Mouse (Mus musculus) embryonic fibroblast, embryonic 13.5 days (primary cell): ENCODE data around the gene Oasl2.

ENCODE experiments used
- CTCF ChIP-seq: IDR thresholded peaks from 2 replicates; pipeline ENCODE4 v1.5.1; 2011; ENCODE audit warnings: mild to moderate bottlenecking, control low read depth, low read length, moderate library complexity, borderline replicate concordance; ENCODE audit not compliant: insufficient read depth
- POLR2A ChIP-seq: IDR thresholded peaks from 2 replicates; pipeline ENCODE4 v1.6.1; 2011; ENCODE audit warnings: low read depth, mild to moderate bottlenecking, control low read depth, low read length, moderate library complexity

- TF ChIP-seq CTCF (no peak), POLR2A (no peak)
Measured at GRCm38 (mm10) chr5:114908598-114909305, 12.0 kb downstream of the Oasl2 start.
